Mouse (Mus musculus) liver, postnatal 0 days (tissue): Measurements from ENCODE around the gene 4933415A04Rik. TPM values are rescaled to one million over a fixed set of nuclear protein-coding genes. Genes with fewer than 3 reads are reported as not detected.

ENCODE experiments used
- ATAC-seq: fragments of 200-750 bp; cut with Nextera tagmentation; 2 replicates; pipeline ENCODE4 v1.8.0; 2017; ENCODE audit warnings: mild to moderate bottlenecking, moderate library complexity
- DNase-seq: peaks from one replicate; pipeline ENCODE4 v3.0.0-alpha.2; 2016
- H3K27ac ChIP-seq: fragments of 300-500 bp; sonication (generic); 2 replicates; pipeline ENCODE4 v1.5.1; 2014; ENCODE audit warnings: antibody characterized with exemption, moderate library complexity, mild to moderate bottlenecking, low read depth
- H3K27me3 ChIP-seq: fragments of 300-500 bp; sonication (generic); 2 replicates; pipeline ENCODE4 v1.6.1; 2014; ENCODE audit warnings: low read length, control low read depth, mixed read lengths; ENCODE audit not compliant: insufficient read depth
- H3K36me3 ChIP-seq: fragments of 300-500 bp; sonication (generic); replicated peaks from 2 replicates; pipeline ENCODE4 v1.6.1; 2014; ENCODE audit warnings: mild to moderate bottlenecking, control low read depth, low read length, moderate library complexity, mixed read lengths; ENCODE audit not compliant: insufficient read depth
- H3K4me1 ChIP-seq: fragments of 300-500 bp; sonication (generic); 2 replicates; pipeline ENCODE4 v1.6.1; 2014; ENCODE audit warnings: antibody characterized with exemption, mild to moderate bottlenecking, control low read depth; ENCODE audit not compliant: insufficient read depth
- H3K4me2 ChIP-seq: fragments of 300-500 bp; sonication (generic); 2 replicates; pipeline ENCODE4 v1.6.1; 2014; ENCODE audit warnings: low read depth, mild to moderate bottlenecking, low read length, moderate library complexity, mixed read lengths
- H3K4me3 ChIP-seq: fragments of 300-500 bp; sonication (generic); 2 replicates; pipeline ENCODE4 v1.5.1; 2014; ENCODE audit warnings: low read depth, low read length
- H3K9ac ChIP-seq: fragments of 300-500 bp; sonication (generic); replicated peaks from 2 replicates; pipeline ENCODE4 v1.6.1; 2014; ENCODE audit warnings: mild to moderate bottlenecking, moderate library complexity
- H3K9me3 ChIP-seq: fragments of 300-500 bp; sonication (generic); 2 replicates; pipeline ENCODE4 v1.6.1; 2016; ENCODE audit warnings: mild to moderate bottlenecking, control low read depth, low read length, mixed read lengths
- CTCF ChIP-seq: sonication (generic); IDR thresholded peaks from 2 replicates; pipeline ENCODE4 v1.5.1; 2016; ENCODE audit warnings: antibody characterized with exemption, low read depth
- EP300 ChIP-seq: IDR thresholded peaks from 2 replicates; pipeline ENCODE4 v1.6.1; 2016; ENCODE audit warnings: antibody characterized with exemption, low read depth, mild to moderate bottlenecking
- WGBS: fragments of 180-500 bp; shearing (Covaris S2); extraction: QIAGEN DNeasy Blood & Tissue Kit; methylation state at CpG from one replicate; pipeline ENCODE4 v1.1.7; 2014; ENCODE audit not compliant: insufficient replicate concordance; 5-methylcytosine and 5-hydroxymethylcytosine counted together
- polyA plus RNA-seq: library from polyadenylated mRNA; unstranded; fragments of >200 nt; fragmentation: Nextera tagmentation; extraction: Ambion mirVana; gene quantifications from 2 replicates; pipeline ENCODE4 v1.2.1, GENCODE M21; 2015

4933415A04Rik gene
- polyA plus RNA-seq, 1 experiment from 2014 or later, result 0.51 TPM

DNA sequence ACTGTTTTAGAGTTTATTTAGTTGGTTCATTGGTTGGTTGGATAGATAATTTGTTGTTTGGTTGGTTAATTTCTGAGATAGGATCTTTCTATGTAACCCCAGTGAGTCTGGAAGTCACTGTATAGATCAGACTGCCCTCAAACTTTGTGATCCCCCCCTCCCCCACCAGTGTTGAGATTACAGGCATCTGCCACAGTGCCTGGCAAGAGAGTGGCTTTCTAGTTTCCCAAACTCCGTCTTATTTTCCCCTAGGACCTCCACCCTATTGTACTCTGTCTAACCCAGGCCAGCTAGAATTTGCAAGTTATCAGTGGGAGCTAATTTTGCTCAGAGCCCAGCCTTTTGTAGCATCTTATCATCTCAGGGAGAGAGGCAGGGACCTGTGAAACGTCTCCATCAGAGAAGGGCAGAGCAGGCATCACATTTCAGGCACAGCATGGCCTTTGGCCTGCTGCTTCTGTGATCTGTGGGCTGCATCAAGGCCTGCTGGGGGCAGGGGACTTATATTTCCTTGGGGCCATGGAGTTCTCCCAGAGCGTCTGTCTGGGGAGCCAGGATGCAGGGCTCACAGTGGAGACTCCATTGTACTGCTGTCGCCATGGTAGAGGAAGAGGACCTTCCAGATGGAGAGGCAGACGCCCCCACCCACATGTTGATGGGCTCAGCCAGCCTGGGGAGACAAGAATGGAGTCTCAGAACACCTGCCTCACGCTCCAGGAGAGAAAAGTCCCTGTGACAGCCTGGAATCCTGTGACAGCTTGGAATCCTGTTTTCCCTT, 27.1 kb upstream of the 4933415A04Rik start:
- ATAC-seq (no peak), DNase-seq (no peak)
- Histone ChIP-seq H3K9me3 (no peaks in the 10 kb centered on the region), H3K4me3 (no peak overlapping the region), H3K36me3 (no peaks in the 10 kb centered on the region), H3K4me1 (no peaks in the 10 kb centered on the region), H3K9ac (no peak overlapping the region), H3K27ac (no peak overlapping the region), H3K27me3 (no peaks in the 10 kb centered on the region), H3K4me2 (no peak overlapping the region)
- WGBS, result 66% methylated on average over 6 of the region's 6 CpGs
- no peak for TF ChIP-seq CTCF
- no peak for TF ChIP-seq EP300

DNA sequence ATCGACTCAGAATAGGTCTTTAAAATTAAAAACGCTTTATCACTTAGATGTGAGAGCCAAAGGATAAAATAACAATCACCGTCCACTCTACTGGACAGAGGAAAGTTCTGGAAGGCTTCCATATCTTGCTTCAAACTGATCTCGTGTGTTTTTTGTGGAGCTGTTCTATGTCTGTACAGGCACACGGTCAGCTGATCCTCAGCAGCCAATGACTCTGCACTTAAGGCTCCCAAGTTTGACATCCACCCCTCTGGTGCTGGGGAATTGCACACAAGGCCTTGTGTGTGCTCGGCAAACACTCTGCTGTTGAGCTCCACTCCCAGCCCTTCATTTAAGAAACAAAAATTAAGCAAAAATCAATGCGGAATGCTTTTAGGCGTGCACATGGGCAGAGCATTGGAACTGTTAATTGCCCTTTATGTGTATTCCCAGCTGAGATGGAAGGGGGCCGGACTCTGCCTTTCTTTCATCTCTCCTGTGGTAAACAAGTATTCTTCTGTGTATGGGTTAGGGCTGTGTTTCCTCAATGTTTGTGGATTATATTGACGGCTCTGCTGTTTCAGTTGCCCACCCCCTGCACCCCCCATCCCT, 23.1 kb upstream of the 4933415A04Rik start:
- Histone ChIP-seq H3K9ac (no peak overlapping the region), H3K4me2 (no peak overlapping the region), H3K27ac (no peak overlapping the region), H3K4me1 (no peaks in the 10 kb centered on the region), H3K36me3 (no peaks in the 10 kb centered on the region), H3K27me3 (no peaks in the 10 kb centered on the region), H3K9me3 (no peaks in the 10 kb centered on the region), H3K4me3 (no peak overlapping the region)
- 67% methylated on average over 10 of the region's 10 CpGs for WGBS
- TF ChIP-seq EP300 (no peak), CTCF (no peak)
- DNase-seq, result no peak
- peak; percentile 85 for ATAC-seq

- ATAC-seq, result no peak
- 62% methylated on average over 2 of the region's 2 CpGs for WGBS
Observed at GRCm38 (mm10) chr11:43565414-43565813, 21.4 kb upstream of the 4933415A04Rik start.

DNA sequence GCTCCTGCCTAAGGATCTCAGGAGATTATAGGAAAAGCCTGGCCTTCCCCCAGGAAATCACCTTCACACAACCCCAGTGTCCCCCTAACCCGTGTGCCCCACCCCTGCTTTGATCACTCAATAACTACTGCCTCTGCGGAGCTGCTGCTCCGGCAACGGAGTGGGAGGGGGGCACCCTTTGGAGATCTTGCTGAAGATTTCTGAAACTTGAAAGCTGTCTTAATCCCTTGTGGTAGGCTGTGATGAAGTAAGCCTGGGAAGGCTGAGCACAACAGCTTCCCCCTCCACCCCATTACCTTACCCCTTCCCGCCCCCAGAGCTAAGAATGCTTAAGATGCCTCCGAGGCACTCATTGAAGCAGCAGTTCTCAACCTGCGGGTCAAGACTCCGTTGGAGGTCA, 21.0 kb upstream of the 4933415A04Rik start:
- H3K27me3 ChIP-seq, result no peaks in the 10 kb centered on the region
- no peak overlapping the region for H3K4me2 ChIP-seq
- ATAC-seq, result no peak
- no peak overlapping the region for H3K4me3 ChIP-seq
- no peak for DNase-seq
- no peak overlapping the region for H3K9ac ChIP-seq
- TF ChIP-seq CTCF, result no peak
- TF ChIP-seq EP300, result no peak
- WGBS, result 58% methylated on average over 8 of the region's 8 CpGs
- no peaks in the 10 kb centered on the region for H3K36me3 ChIP-seq
- no peak overlapping the region for H3K27ac ChIP-seq
- H3K9me3 ChIP-seq, result no peaks in the 10 kb centered on the region
- no peaks in the 10 kb centered on the region for H3K4me1 ChIP-seq

More at GRCm38 (mm10) chr11:43565414-43565813, 21.4 kb upstream of the 4933415A04Rik start:
- Histone ChIP-seq H3K36me3 (no peaks in the 10 kb centered on the region), H3K27me3 (no peaks in the 10 kb centered on the region), H3K4me3 (no peak overlapping the region), H3K27ac (no peak overlapping the region), H3K4me2 (no peak overlapping the region), H3K4me1 (no peaks in the 10 kb centered on the region), H3K9me3 (no peaks in the 10 kb centered on the region), H3K9ac (no peak overlapping the region)
- no peak for DNase-seq
- TF ChIP-seq CTCF, result no peak
- no peak for TF ChIP-seq EP300

DNA sequence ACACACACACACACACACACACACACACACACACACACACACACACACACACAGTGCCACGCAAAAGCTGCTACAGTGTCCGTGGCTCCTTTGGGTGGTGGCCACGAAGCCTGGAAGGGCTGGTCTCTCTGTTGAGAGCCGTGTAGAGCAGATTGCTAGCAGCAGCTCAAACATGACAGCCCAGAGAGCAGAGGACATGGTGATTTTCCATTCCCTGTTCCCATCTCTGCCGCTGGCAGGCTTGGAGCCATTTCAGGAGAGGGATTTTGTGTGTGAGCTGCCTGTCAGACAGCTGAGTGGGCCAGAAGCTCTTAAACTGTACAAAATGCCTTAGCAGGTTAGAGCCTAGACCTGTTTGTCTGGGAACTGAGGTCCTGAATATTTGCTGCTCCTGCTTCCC, 20.1 kb upstream of the 4933415A04Rik start:
- no peak for TF ChIP-seq EP300
- TF ChIP-seq CTCF, result no peak
- Histone ChIP-seq H3K36me3 (no peaks in the 10 kb centered on the region), H3K27me3 (no peaks in the 10 kb centered on the region)

GRCm38 (mm10) chr11:43568263-43568662, 18.6 kb upstream of the 4933415A04Rik start:
- Histone ChIP-seq H3K4me1 (no peaks in the 10 kb centered on the region), H3K27me3 (no peaks in the 10 kb centered on the region), H3K4me2 (no peak overlapping the region), H3K9ac (no peak overlapping the region), H3K27ac (no peak overlapping the region), H3K9me3 (no peaks in the 10 kb centered on the region), H3K36me3 (no peaks in the 10 kb centered on the region), H3K4me3 (no peak overlapping the region)
- no peak for ATAC-seq
- DNase-seq, result peak; percentile 62
- peak; percentile 78 for TF ChIP-seq CTCF
- no peak for TF ChIP-seq EP300
- WGBS, result 28% methylated on average over 5 of the region's 5 CpGs

More for the DNA sequence above, 20.1 kb upstream of the 4933415A04Rik start:
- DNase-seq (no peak), ATAC-seq (no peak)
- Histone ChIP-seq H3K9me3 (no peaks in the 10 kb centered on the region), H3K4me3 (no peak overlapping the region), H3K4me2 (no peak overlapping the region), H3K27ac (no peak overlapping the region), H3K4me1 (no peaks in the 10 kb centered on the region), H3K9ac (no peak overlapping the region)
- WGBS, result 69% methylated on average over 5 of the region's 5 CpGs
